Mouse (Mus musculus) hematopoietic multipotent progenitor cell, adult 10-12 weeks (in vitro differentiated cells): ENCODE results near the gene Foxo3. TPM values are rescaled to one million over a fixed set of nuclear protein-coding genes. Genes with fewer than 3 reads are reported as not detected.

Source experiments
- polyA plus RNA-seq: library from polyadenylated mRNA; stranded (reverse); fragments of >175 nt; gene quantifications from 2 replicates; pipeline ENCODE4 v1.2.3, GENCODE M21; 2012; ENCODE audit warnings: low replicate concordance

Gene Foxo3
- 46.7 and 63.7 TPM in 2 replicates for polyA plus RNA-seq

DNA sequence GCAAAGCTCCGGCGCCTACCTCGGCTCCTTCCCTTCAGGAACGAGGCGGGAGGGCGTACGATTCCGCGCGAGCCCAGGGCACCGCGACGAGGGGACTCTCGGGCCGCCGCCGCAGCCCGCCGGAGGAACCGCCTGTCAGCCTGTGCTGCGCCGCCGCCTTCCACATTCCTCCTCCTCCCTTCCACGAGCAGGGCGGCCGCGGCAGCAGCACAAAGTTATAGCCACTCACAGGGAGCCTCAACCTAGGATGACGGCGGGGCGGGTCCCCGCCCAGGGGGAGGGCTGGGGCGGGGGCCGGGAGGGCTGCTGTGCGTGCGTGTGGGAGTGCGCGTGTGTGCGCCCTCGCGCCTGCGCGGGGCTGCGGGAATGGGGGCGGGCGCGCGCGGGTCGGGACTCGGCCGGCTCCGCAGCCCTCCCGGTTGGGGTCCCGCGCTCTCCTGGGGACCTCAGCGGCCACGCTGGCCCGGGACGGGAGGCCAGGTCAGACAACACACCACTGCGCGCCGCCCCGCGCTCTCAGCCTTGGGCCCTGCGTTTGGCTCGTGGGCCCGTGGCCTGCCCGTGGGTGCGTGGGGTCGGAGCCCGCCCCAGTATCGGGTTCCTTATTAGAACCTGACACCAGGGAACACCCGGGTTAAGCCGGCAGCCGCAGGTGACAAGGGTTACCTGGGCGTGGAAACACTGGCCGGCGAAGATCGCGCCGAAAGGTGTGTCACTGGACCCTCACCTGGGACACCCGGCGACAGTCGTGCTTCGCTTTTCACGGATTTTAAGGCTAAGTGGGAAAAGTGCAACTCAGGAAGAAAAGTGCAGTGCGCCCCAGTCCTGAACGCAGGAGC is at the start of gene Foxo3:
Gene Foxo3 (minus strand): TSS at position 249 of the 839 bp plus-strand sequence.

Other genes with a start within 250 kb of the Foxo3 start
- gene Afg1l, start 201.8 kb upstream of the Foxo3 start, polyA plus RNA-seq: 5.4 and 7.2 TPM in 2 replicates
- 92.6 and 173 TPM in 2 replicates for gene Snx3, start 225.3 kb upstream of the Foxo3 start, polyA plus RNA-seq